Mouse (Mus musculus): Measurements from ENCODE around the gene Wtap. TPM values are rescaled to one million over a fixed set of nuclear protein-coding genes. Genes with fewer than 3 reads are reported as not detected.
A peak's percentile ranks its signal among the peaks of the same experiment; 100 is the strongest.
"Not testable (repeated sequence)": the region's sequence is repeated elsewhere in the genome, so short reads cannot be mapped to it uniquely, and the experiment has no call there.

Wtap gene
- polyA plus RNA-seq, 2 experiments, result 24.5 to 51.9 TPM

- ATAC-seq (ENCODE audit: insufficient read depth) (no peak), DNase-seq (ENCODE audit: low read depth in 3 of 3, low spot score in 3 of 3) (peak in 1 of 3 experiments; percentile 44)
- no peaks in the 10 kb centered on the region for H3K27me3 ChIP-seq (ENCODE audit: control insufficient read depth, insufficient read depth, low read length)
- H3K27ac ChIP-seq, result peak overlapping the region; percentile 98
- H3K4me3 ChIP-seq (ENCODE audit: insufficient read depth in 1 of 2, low read depth in 2 of 2, low read length in 2 of 2), result peak overlapping the region; percentile 81 to 100
- peaks cover 2 to 3% of the 10 kb centered on the region in 2 experiments; a peak in 1 of 4 replicates for H3K4me1 ChIP-seq (replicated peaks; ENCODE audit: control insufficient read depth in 2 of 2, insufficient read depth in 2 of 2, low read length in 1 of 2)
- H3K9me3 ChIP-seq (ENCODE audit: control insufficient read depth, low read length), result no peaks in the 10 kb centered on the region
- TF ChIP-seq EP300 (IDR thresholded peaks at IDR 0.05; ENCODE audit: low read depth) (no peak), CTCF (IDR thresholded peaks at IDR 0.05; ENCODE audit: low read depth) (no peak)
- peaks cover 4% of the 10 kb centered on the region; the same call in 1 of the 2 replicates for H3K36me3 ChIP-seq (replicated peaks; ENCODE audit: control insufficient read depth, insufficient read depth, low read depth)
- peak overlapping the region; percentile 100 for H3K9ac ChIP-seq (replicated peaks)
- H3K4me2 ChIP-seq (ENCODE audit: low read depth), result peak overlapping the region; percentile 84
- WGBS (ENCODE audit: insufficient replicate concordance), result under 1% methylated on average over 12 of the region's 12 CpGs
Measured at GRCm38 (mm10) chr17:12991194-12991634, 2.8 kb downstream of the Wtap start.

- Histone ChIP-seq H3K9ac (replicated peaks) (peak overlapping the region; percentile 100), H3K36me3 (replicated peaks; ENCODE audit: control insufficient read depth, insufficient read depth, low read depth) (peaks cover 4% of the 10 kb centered on the region; the same call in 1 of the 2 replicates), H3K4me1 (replicated peaks; ENCODE audit: control insufficient read depth in 2 of 2, insufficient read depth in 2 of 2, low read length in 1 of 2) (peaks cover 2 to 3% of the 10 kb centered on the region in 2 experiments; a peak in 1 of 4 replicates), H3K9me3 (ENCODE audit: control insufficient read depth, low read length) (no peaks in the 10 kb centered on the region), H3K27me3 (ENCODE audit: control insufficient read depth, insufficient read depth, low read length) (no peaks in the 10 kb centered on the region), H3K27ac (no peak overlapping the region; the same call in 1 of the 2 replicates), H3K4me3 (ENCODE audit: insufficient read depth in 1 of 2, low read depth in 2 of 2, low read length in 2 of 2) (peak overlapping the region; percentile 81 to 100), H3K4me2 (ENCODE audit: low read depth) (peak overlapping the region; percentile 84)
- ATAC-seq (ENCODE audit: insufficient read depth) (no peak), DNase-seq (ENCODE audit: low read depth in 3 of 3, low spot score in 3 of 3) (no peak)
- TF ChIP-seq EP300 (IDR thresholded peaks at IDR 0.05; ENCODE audit: low read depth) (no peak), CTCF (IDR thresholded peaks at IDR 0.05; ENCODE audit: low read depth) (no peak)
- WGBS (ENCODE audit: insufficient replicate concordance), result 26% methylated on average over 8 of the region's 8 CpGs
Measured at GRCm38 (mm10) chr17:12990567-12991145, 3.3 kb downstream of the Wtap start.

GRCm38 (mm10) chr17:12988096-12988495 lies 5.9 kb downstream of the Wtap start:
- DNase-seq (ENCODE audit: low read depth in 3 of 3, low spot score in 3 of 3); H3K4me1 ChIP-seq (replicated peaks; ENCODE audit: control insufficient read depth in 2 of 2, insufficient read depth in 2 of 2, low read length in 1 of 2); H3K4me2 ChIP-seq (ENCODE audit: low read depth); H3K9ac ChIP-seq (replicated peaks); H3K27ac ChIP-seq; ATAC-seq (ENCODE audit: insufficient read depth); H3K27me3 ChIP-seq (ENCODE audit: control insufficient read depth, insufficient read depth, low read length); H3K9me3 ChIP-seq (ENCODE audit: control insufficient read depth, low read length); H3K4me3 ChIP-seq (ENCODE audit: insufficient read depth in 1 of 2, low read depth in 2 of 2, low read length in 2 of 2): not testable (repeated sequence)
- peak; percentile 44 for TF ChIP-seq CTCF (IDR thresholded peaks at IDR 0.05; ENCODE audit: low read depth)
- 74% methylated on average over 8 of the region's 8 CpGs for WGBS (ENCODE audit: insufficient replicate concordance)
- peaks cover 24% of the 10 kb centered on the region for H3K36me3 ChIP-seq (replicated peaks; ENCODE audit: control insufficient read depth, insufficient read depth, low read depth)

GRCm38 (mm10) chr17:12983988-12984387 lies 10.0 kb downstream of the Wtap start:
- H3K9me3 ChIP-seq (ENCODE audit: control insufficient read depth, low read length), result no peaks in the 10 kb centered on the region
- H3K27me3 ChIP-seq (ENCODE audit: control insufficient read depth, insufficient read depth, low read length), result no peaks in the 10 kb centered on the region
- 21% methylated on average over 2 of the region's 2 CpGs for WGBS (ENCODE audit: insufficient replicate concordance)
- peaks cover 57% of the 10 kb centered on the region for H3K36me3 ChIP-seq (replicated peaks; ENCODE audit: control insufficient read depth, insufficient read depth, low read depth)
- H3K4me3 ChIP-seq (ENCODE audit: insufficient read depth in 1 of 2, low read depth in 2 of 2, low read length in 2 of 2), result no peak overlapping the region
- no peak overlapping the region for H3K27ac ChIP-seq
- 0 out of 4 replicates have a peak, but pooled peaks cover 0 to 2% of the 10 kb centered on the region in 2 experiments for H3K4me1 ChIP-seq (replicated peaks; ENCODE audit: control insufficient read depth in 2 of 2, insufficient read depth in 2 of 2, low read length in 1 of 2)
- TF ChIP-seq CTCF (IDR thresholded peaks at IDR 0.05; ENCODE audit: low read depth), result no peak
- TF ChIP-seq EP300 (IDR thresholded peaks at IDR 0.05; ENCODE audit: low read depth), result no peak
- no peak for DNase-seq (ENCODE audit: low read depth in 3 of 3, low spot score in 3 of 3)
- no peak for ATAC-seq (ENCODE audit: insufficient read depth)
- no peak overlapping the region for H3K9ac ChIP-seq (replicated peaks)
- H3K4me2 ChIP-seq (ENCODE audit: low read depth), result no peak overlapping the region

- Histone ChIP-seq H3K4me3 (ENCODE audit: insufficient read depth in 1 of 2, low read depth in 2 of 2, low read length in 2 of 2) (no peak overlapping the region), H3K4me2 (ENCODE audit: low read depth) (no peak overlapping the region), H3K9me3 (ENCODE audit: control insufficient read depth, low read length) (no peaks in the 10 kb centered on the region), H3K27me3 (ENCODE audit: control insufficient read depth, insufficient read depth, low read length) (no peaks in the 10 kb centered on the region), H3K27ac (no peak overlapping the region), H3K9ac (replicated peaks) (no peak overlapping the region), H3K4me1 (replicated peaks; ENCODE audit: control insufficient read depth in 2 of 2, insufficient read depth in 2 of 2, low read length in 1 of 2) (no peaks in the 10 kb centered on the region), H3K36me3 (replicated peaks; ENCODE audit: control insufficient read depth, insufficient read depth, low read depth) (peaks cover 67% of the 10 kb centered on the region)
- 91% methylated on average over 1 of the region's 1 CpGs for WGBS (ENCODE audit: insufficient replicate concordance)
- ATAC-seq (ENCODE audit: insufficient read depth), result no peak
- DNase-seq (ENCODE audit: low read depth in 3 of 3, low spot score in 3 of 3), result no peak
- TF ChIP-seq EP300 (IDR thresholded peaks at IDR 0.05; ENCODE audit: low read depth) (no peak), CTCF (IDR thresholded peaks at IDR 0.05; ENCODE audit: low read depth) (no peak)
Measured at GRCm38 (mm10) chr17:12978546-12978945, 15.4 kb downstream of the Wtap start.
